Comparison of ENCODE assay signal across 10 mouse cellular contexts in the genomic region with DNA sequence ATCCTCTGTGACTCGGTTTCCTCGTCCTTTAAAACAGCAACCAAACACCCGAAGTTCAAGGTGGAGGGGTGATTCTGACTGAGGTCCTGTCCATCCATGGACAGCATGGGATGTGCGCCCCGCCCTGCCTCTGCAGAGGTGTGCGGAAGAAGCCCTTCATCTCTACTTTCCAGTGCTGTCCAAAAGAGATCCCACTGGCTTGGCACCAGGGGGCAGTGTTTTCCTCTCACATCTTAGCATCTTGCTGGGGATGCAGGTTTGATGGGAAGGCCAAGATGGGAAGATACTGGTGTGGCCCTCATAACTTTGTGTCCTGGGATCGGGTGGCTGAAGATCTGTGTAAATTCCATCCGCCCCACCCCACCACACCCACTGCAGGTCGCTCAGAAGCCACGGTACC. TPM values are rescaled to one million over a fixed set of nuclear protein-coding genes. Genes with fewer than 3 reads are reported as not detected.
DNase-seq lines count a peak whose midpoint lies in the region; ATAC-seq and TF ChIP-seq lines count a peak whose summit lies in the region.
"Had no signal": no experiment of that assay in that cellular context is flagged by ENCODE, and none has a peak within 500 bp of the region (broad histone marks: within the 10 kb centered on the region; RNA-seq: fewer than 3 reads in every experiment).

No protein-coding gene starts in this region.

- no peak overlapping the region for H3K27ac ChIP-seq in hindbrain, embryonic 10.5 days
- H3K27ac ChIP-seq in hindbrain, embryonic 16.5 days (ENCODE audit: low read depth, low read length) = no peak overlapping the region
- no peak overlapping the region for H3K27ac ChIP-seq in thymus, adult 2 months (ENCODE audit: control insufficient read depth, insufficient read depth, low read length)
- H3K27ac ChIP-seq: liver, embryonic 13.5 days had no signal

- no peaks in the 10 kb centered on the region for H3K36me3 ChIP-seq in hindbrain, embryonic 10.5 days
- H3K36me3 ChIP-seq in hindbrain, embryonic 16.5 days (ENCODE audit: control insufficient read depth, insufficient read depth, low read length) = no peaks in the 10 kb centered on the region
- no peaks in the 10 kb centered on the region for H3K36me3 ChIP-seq in thymus, adult 2 months (ENCODE audit: control insufficient read depth, insufficient read depth, low read length)
- H3K36me3 ChIP-seq: liver, embryonic 13.5 days had no signal

- H3K9ac ChIP-seq in hindbrain, embryonic 16.5 days (ENCODE audit: low read depth, low read length) = no peak overlapping the region
- H3K9ac ChIP-seq: liver, embryonic 13.5 days had no signal

- TF ChIP-seq CTCF in thymus, adult 2 months (IDR thresholded peaks at IDR 0.05; ENCODE audit: borderline replicate concordance, control insufficient read depth, extremely low read depth, insufficient read depth, low read length, poor library complexity) = 0 out of 2 replicates have a peak, but pooled peaks have one; percentile 36

- no peak overlapping the region for H3K4me3 ChIP-seq in hindbrain, embryonic 10.5 days
- no peak overlapping the region for H3K4me3 ChIP-seq in hindbrain, embryonic 16.5 days (ENCODE audit: low read length)
- H3K4me3 ChIP-seq in thymus, adult 2 months (ENCODE audit: control insufficient read depth, insufficient read depth, low read length) = no peak overlapping the region
- H3K4me3 ChIP-seq: liver, embryonic 13.5 days had no signal

- WGBS in hindbrain, embryonic 10.5 days = 52% methylated on average over 10 of the region's 10 CpGs
- 59% methylated on average over 10 of the region's 10 CpGs for WGBS in hindbrain, embryonic 16.5 days
- 85% methylated on average over 10 of the region's 10 CpGs for WGBS in thymus, adult 2 months

- no peak for ATAC-seq in hindbrain, embryonic 16.5 days
- ATAC-seq in cerebellum, adult (ENCODE audit: insufficient number of reproducible peaks, low FRiP score, low TSS enrichment) = no peak

- peaks cover 13% of the 10 kb centered on the region for H3K4me1 ChIP-seq in hindbrain, embryonic 10.5 days (replicated peaks)
- no peaks in the 10 kb centered on the region for H3K4me1 ChIP-seq in hindbrain, embryonic 16.5 days (ENCODE audit: control insufficient read depth, insufficient read depth, low read depth, low read length)
- peaks cover 12% of the 10 kb centered on the region for H3K4me1 ChIP-seq in thymus, adult 2 months (replicated peaks; ENCODE audit: control insufficient read depth, insufficient read depth, low read length)

- no peaks in the 10 kb centered on the region for H3K9me3 ChIP-seq in hindbrain, embryonic 10.5 days
- no peaks in the 10 kb centered on the region for H3K9me3 ChIP-seq in hindbrain, embryonic 16.5 days (ENCODE audit: control insufficient read depth, low read length)
- H3K9me3 ChIP-seq: liver, embryonic 13.5 days had no signal

- peak; percentile 47 for DNase-seq in hindbrain, embryonic 10.5 days (ENCODE audit: low spot score)
- DNase-seq in thymus, adult 2 months = peak; percentile 47
- DNase-seq in thymus, adult 18-20 months = no peak
- DNase-seq in brain, adult 2 months (ENCODE audit: low read depth, low spot score) = peak; percentile 63
- peak; percentile 73 for DNase-seq in lung, postnatal 10 days
- no peak for DNase-seq in layer of hippocampus, adult 18-20 months (ENCODE audit: low spot score in 2 of 2)
- DNase-seq: liver, embryonic 13.5 days had no signal

- peaks cover 85% of the 10 kb centered on the region for H3K27me3 ChIP-seq in hindbrain, embryonic 10.5 days (ENCODE audit: insufficient read depth, poor library complexity, severe bottlenecking)
- H3K27me3 ChIP-seq in hindbrain, embryonic 16.5 days (replicated peaks; ENCODE audit: control insufficient read depth, insufficient read depth, low read length) = peaks cover 2% of the 10 kb centered on the region; the same call in 1 of the 2 replicates
- no peaks in the 10 kb centered on the region for H3K27me3 ChIP-seq in thymus, adult 2 months (ENCODE audit: control insufficient read depth, insufficient read depth, low read length)

- H3K4me2 ChIP-seq in hindbrain, embryonic 16.5 days (ENCODE audit: low read length) = no peak overlapping the region
- H3K4me2 ChIP-seq: liver, embryonic 13.5 days had no signal

- no peak for TF ChIP-seq POLR2A in thymus, adult 2 months (IDR thresholded peaks at IDR 0.05; ENCODE audit: control insufficient read depth, extremely low read depth, insufficient read depth, low read length, poor library complexity)

RNA-seq across cellular contexts. Expression of gene Ppm1j, which starts 10.8 kb away (rescaled TPM):
- 1.8 and 3.1 TPM in 2 replicates for polyA plus RNA-seq in hindbrain, embryonic 10.5 days (2016; fragmentation: Nextera tagmentation; extraction: Ambion mirVana)
- 0.89 and 2.5 TPM in 2 replicates for polyA plus RNA-seq in hindbrain, embryonic 16.5 days (2015; fragmentation: Nextera tagmentation; extraction: Ambion mirVana)
- polyA plus RNA-seq in thymus, adult 2 months (2012; rRNA removed) = 4.6 and 7.4 TPM in 2 replicates
- total RNA-seq in layer of hippocampus, adult 18-20 months (2021) = under 1 TPM; 0.37 to 0.38 TPM

RNA-seq across cellular contexts. Expression of gene Fam19a3, which starts 11.6 kb away (rescaled TPM):
- polyA plus RNA-seq in hindbrain, embryonic 10.5 days (2016; fragmentation: Nextera tagmentation; extraction: Ambion mirVana) = 0.05 and 0.46 TPM in 2 replicates
- 0.05 and 0.10 TPM in 2 replicates for polyA plus RNA-seq in hindbrain, embryonic 16.5 days (2015; fragmentation: Nextera tagmentation; extraction: Ambion mirVana)
- 0.33 and 0.54 TPM in 2 replicates for polyA plus RNA-seq in thymus, adult 2 months (2012; rRNA removed)
- total RNA-seq in layer of hippocampus, adult 18-20 months (2021) = not detected
- polyA plus RNA-seq: liver, embryonic 13.5 days; stomach, embryonic 14.5 days had no signal

RNA-seq across cellular contexts. Expression of gene Rhoc, which starts 18.1 kb away (rescaled TPM):
- 102 and 107 TPM in 2 replicates for polyA plus RNA-seq in hindbrain, embryonic 10.5 days (2016; fragmentation: Nextera tagmentation; extraction: Ambion mirVana)
- polyA plus RNA-seq in hindbrain, embryonic 16.5 days (2015; fragmentation: Nextera tagmentation; extraction: Ambion mirVana) = 65.1 and 67.0 TPM in 2 replicates
- polyA plus RNA-seq in thymus, adult 2 months (2012; rRNA removed) = 14.8 and 23.5 TPM in 2 replicates
- 10 to 100 TPM; 20.5 to 21.6 TPM for total RNA-seq in layer of hippocampus, adult 18-20 months (2021)

RNA-seq across cellular contexts. Expression of gene Mov10, which starts 48.3 kb away (rescaled TPM):
- 17.0 and 19.8 TPM in 2 replicates for polyA plus RNA-seq in hindbrain, embryonic 10.5 days (2016; fragmentation: Nextera tagmentation; extraction: Ambion mirVana)
- 9.1 and 12.4 TPM in 2 replicates for polyA plus RNA-seq in hindbrain, embryonic 16.5 days (2015; fragmentation: Nextera tagmentation; extraction: Ambion mirVana)
- polyA plus RNA-seq in thymus, adult 2 months (2012; rRNA removed) = 23.9 and 29.8 TPM in 2 replicates
- 1 to 10 TPM; 7.9 to 9.7 TPM for total RNA-seq in layer of hippocampus, adult 18-20 months (2021)

Comparison
In these comparisons a context has a peak if more than half of its experiments do, and no peak if none do; other contexts are left out.
1. DNase-seq: peak in hindbrain, embryonic 10.5 days (single experiment), thymus, adult 2 months (single experiment), brain, adult 2 months (single experiment) and lung, postnatal 10 days (single experiment); none in thymus, adult 18-20 months (0 of 2) and layer of hippocampus, adult 18-20 months (0 of 2).